Mouse (Mus musculus) cortical plate, adult 2 months (tissue): Measurements from ENCODE around the gene Mboat2.

Source experiments
- CTCF ChIP-seq: fragments of 200-500 bp; IDR thresholded peaks from 2 replicates; pipeline ENCODE4 v1.5.1; 2011; ENCODE audit warnings: mild to moderate bottlenecking, control low read depth, low read length; ENCODE audit not compliant: insufficient read depth; ENCODE audit errors: extremely low read depth
- POLR2A ChIP-seq: fragments of 200-500 bp; IDR thresholded peaks from 2 replicates; pipeline ENCODE4 v1.6.1; 2011; ENCODE audit warnings: mild to moderate bottlenecking, low read length, control low read depth; ENCODE audit not compliant: insufficient read depth; ENCODE audit errors: extremely low read depth

GRCm38 (mm10) chr12:25012555-25013540 lies 182.2 kb downstream of the Mboat2 start:
- TF ChIP-seq CTCF (no peak), POLR2A (no peak)
